In the genomic region with DNA sequence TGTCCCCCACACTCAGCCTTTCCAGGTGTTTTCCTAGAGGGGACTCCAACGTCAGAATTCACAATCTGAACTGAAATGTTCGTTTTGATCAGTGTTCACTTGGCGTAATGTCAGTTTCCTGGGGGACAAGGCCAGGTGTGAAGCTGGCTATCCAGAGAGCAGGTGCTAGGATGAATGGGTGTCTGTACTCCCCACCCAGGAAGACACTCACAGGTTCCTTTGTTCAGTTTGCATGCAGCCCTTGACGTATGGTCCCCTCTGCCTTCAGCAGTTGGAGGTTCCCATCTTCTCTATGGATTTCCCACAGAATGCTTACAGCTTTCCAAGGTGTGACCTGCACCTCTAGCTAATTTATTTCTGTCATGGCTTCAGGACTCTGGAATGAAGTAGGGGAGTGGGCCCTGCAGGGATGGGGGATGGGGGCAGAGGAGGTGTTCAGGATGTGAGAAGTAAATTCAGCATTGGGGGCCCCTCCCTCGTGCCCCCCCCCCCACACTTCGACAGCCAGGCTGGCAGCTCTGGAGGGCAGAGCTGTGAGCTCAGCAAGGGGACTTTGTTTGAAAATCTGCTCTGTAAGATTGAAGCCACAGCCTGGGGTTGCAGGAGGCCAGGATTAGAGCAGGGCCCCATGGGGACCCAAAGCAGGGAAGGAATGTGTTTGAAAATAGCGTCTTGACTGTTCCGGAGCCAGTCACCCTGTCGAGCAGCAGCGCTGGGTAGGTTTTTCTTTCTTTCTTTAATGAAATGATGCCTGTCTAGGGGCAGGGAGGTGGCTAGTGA, we compare ENCODE assay signal across 11 mouse cellular contexts.
DNase-seq lines count a peak whose midpoint lies in the region; ATAC-seq and TF ChIP-seq lines count a peak whose summit lies in the region.
"Had no signal": no experiment of that assay in that cellular context is flagged by ENCODE, and none has a peak within 500 bp of the region (broad histone marks: within the 10 kb centered on the region; RNA-seq: fewer than 3 reads in every experiment).

No protein-coding gene starts in this region.

- WGBS in kidney, postnatal 0 days = 28% methylated on average over 10 of the region's 10 CpGs
- 15% methylated on average over 10 of the region's 10 CpGs for WGBS in forebrain, embryonic 12.5 days
- WGBS in limb, embryonic 14.5 days = 15% methylated on average over 10 of the region's 10 CpGs
- 25% methylated on average over 10 of the region's 10 CpGs for WGBS in intestine, embryonic 16.5 days

- no peaks in the 10 kb centered on the region for H3K27me3 ChIP-seq in kidney, postnatal 0 days (ENCODE audit: insufficient read depth, low read length)
- no peaks in the 10 kb centered on the region for H3K27me3 ChIP-seq in forebrain, embryonic 12.5 days
- H3K27me3 ChIP-seq in limb, embryonic 14.5 days (ENCODE audit: control insufficient read depth, insufficient read depth, low read length) = no peaks in the 10 kb centered on the region
- no peaks in the 10 kb centered on the region for H3K27me3 ChIP-seq in intestine, embryonic 16.5 days (replicated peaks; ENCODE audit: control insufficient read depth, insufficient read depth, low read length)
- H3K27me3 ChIP-seq: lung, embryonic 15.5 days had no signal

- no peak for TF ChIP-seq CTCF in kidney, postnatal 0 days (IDR thresholded peaks at IDR 0.05; ENCODE audit: low read depth)

- ATAC-seq in kidney, postnatal 0 days (replicated peaks; ENCODE audit: low FRiP score, low read depth) = no peak
- peak; percentile 41 for ATAC-seq in forebrain, embryonic 12.5 days (ENCODE audit: low FRiP score)
- 0 out of 2 replicates have a peak, but pooled peaks have one; percentile 30 for ATAC-seq in limb, embryonic 14.5 days (ENCODE audit: low FRiP score, low read depth)
- no peak for ATAC-seq in intestine, embryonic 16.5 days

- no peak overlapping the region for H3K4me3 ChIP-seq in kidney, postnatal 0 days (replicated peaks; ENCODE audit: low read depth, low read length)
- no peak overlapping the region for H3K4me3 ChIP-seq in forebrain, embryonic 12.5 days (replicated peaks)
- no peak overlapping the region for H3K4me3 ChIP-seq in limb, embryonic 14.5 days (replicated peaks; ENCODE audit: low read length)
- H3K4me3 ChIP-seq in intestine, embryonic 16.5 days (ENCODE audit: low read length) = no peak overlapping the region
- H3K4me3 ChIP-seq: lung, embryonic 15.5 days had no signal

- DNase-seq in kidney, postnatal 0 days (ENCODE audit: low spot score) = no peak
- DNase-seq in kidney, adult 11 months = no peak
- peak; percentile 54 for DNase-seq in limb, embryonic 14.5 days (ENCODE audit: low spot score)
- peak; percentile 4 for DNase-seq in retina, postnatal 1 day
- no peak for DNase-seq in left cerebral cortex, adult 9 months (ENCODE audit: low spot score in 2 of 2)
- no peak for DNase-seq in cerebellum, adult 8-10 months
- DNase-seq: adrenal gland, postnatal 36 days; cerebellum, postnatal 36 days had no signal

- 0 out of 2 replicates have a peak overlapping the region, but pooled peaks have one; percentile 27 for H3K9ac ChIP-seq in kidney, postnatal 0 days (ENCODE audit: low read depth, low read length)
- H3K9ac ChIP-seq in forebrain, embryonic 12.5 days = no peak overlapping the region
- H3K9ac ChIP-seq in limb, embryonic 14.5 days (ENCODE audit: low read depth, low read length, severe bottlenecking) = no peak overlapping the region
- no peak overlapping the region for H3K9ac ChIP-seq in intestine, embryonic 16.5 days (ENCODE audit: low read depth, low read length)
- H3K9ac ChIP-seq: lung, embryonic 15.5 days had no signal

- no peaks in the 10 kb centered on the region for H3K9me3 ChIP-seq in kidney, postnatal 0 days (replicated peaks; ENCODE audit: low read length)
- H3K9me3 ChIP-seq in forebrain, embryonic 12.5 days = no peaks in the 10 kb centered on the region
- no peaks in the 10 kb centered on the region for H3K9me3 ChIP-seq in limb, embryonic 14.5 days (ENCODE audit: control insufficient read depth, low read length)
- H3K9me3 ChIP-seq in intestine, embryonic 16.5 days (ENCODE audit: control insufficient read depth, low read length) = no peaks in the 10 kb centered on the region
- H3K9me3 ChIP-seq: lung, embryonic 15.5 days had no signal

- TF ChIP-seq POLR2A in limb, embryonic 14.5 days (IDR thresholded peaks at IDR 0.05; ENCODE audit: borderline replicate concordance, extremely low read depth, insufficient read depth, insufficient read length) = no peak

- no peak overlapping the region for H3K4me2 ChIP-seq in kidney, postnatal 0 days (ENCODE audit: low read length)
- peak overlapping the region; percentile 10; the same call in 1 of the 2 replicates for H3K4me2 ChIP-seq in forebrain, embryonic 12.5 days
- no peak overlapping the region for H3K4me2 ChIP-seq in limb, embryonic 14.5 days (replicated peaks; ENCODE audit: low read depth, low read length, severe bottlenecking)
- H3K4me2 ChIP-seq in intestine, embryonic 16.5 days (ENCODE audit: low read depth, low read length) = no peak overlapping the region
- H3K4me2 ChIP-seq: lung, embryonic 15.5 days had no signal

- H3K4me1 ChIP-seq in kidney, postnatal 0 days (replicated peaks; ENCODE audit: insufficient read depth, low read length) = peaks cover 7% of the 10 kb centered on the region
- peaks cover 19% of the 10 kb centered on the region for H3K4me1 ChIP-seq in forebrain, embryonic 12.5 days
- peaks cover 9% of the 10 kb centered on the region; the same call in 1 of the 2 replicates for H3K4me1 ChIP-seq in limb, embryonic 14.5 days (ENCODE audit: control insufficient read depth, insufficient read depth, low read length)
- H3K4me1 ChIP-seq in intestine, embryonic 16.5 days (ENCODE audit: control insufficient read depth, insufficient read depth, low read length) = no peaks in the 10 kb centered on the region
- H3K4me1 ChIP-seq: lung, embryonic 15.5 days had no signal

- no peak overlapping the region for H3K27ac ChIP-seq in kidney, postnatal 0 days
- peak overlapping the region; percentile 73 for H3K27ac ChIP-seq in forebrain, embryonic 12.5 days
- peak overlapping the region; percentile 56; the same call in 1 of the 2 replicates for H3K27ac ChIP-seq in limb, embryonic 14.5 days (replicated peaks; ENCODE audit: low read depth, low read length)
- H3K27ac ChIP-seq in intestine, embryonic 16.5 days (ENCODE audit: low read length) = no peak overlapping the region
- H3K27ac ChIP-seq: lung, embryonic 15.5 days had no signal

- H3K36me3 ChIP-seq in kidney, postnatal 0 days (ENCODE audit: insufficient read depth, low read length) = no peaks in the 10 kb centered on the region
- H3K36me3 ChIP-seq in forebrain, embryonic 12.5 days (replicated peaks) = no peaks in the 10 kb centered on the region
- H3K36me3 ChIP-seq in limb, embryonic 14.5 days (ENCODE audit: control insufficient read depth, insufficient read depth, low read length) = no peaks in the 10 kb centered on the region
- H3K36me3 ChIP-seq in intestine, embryonic 16.5 days (ENCODE audit: control insufficient read depth, insufficient read depth, low read length) = no peaks in the 10 kb centered on the region
- H3K36me3 ChIP-seq: lung, embryonic 15.5 days had no signal

Comparison
In these comparisons a context has a peak if more than half of its experiments do, and no peak if none do; other contexts are left out.
1. ATAC-seq: peak in forebrain, embryonic 12.5 days (single experiment) and limb, embryonic 14.5 days (single experiment); none in kidney, postnatal 0 days (single experiment) and intestine, embryonic 16.5 days (single experiment).
2. DNase-seq: peak in limb, embryonic 14.5 days (single experiment) and retina, postnatal 1 day (single experiment); none in kidney, postnatal 0 days (single experiment), kidney, adult 11 months (single experiment), left cerebral cortex, adult 9 months (0 of 2) and cerebellum, adult 8-10 months (single experiment).
3. H3K27ac ChIP-seq: peak in forebrain, embryonic 12.5 days (single experiment) and limb, embryonic 14.5 days (single experiment); none in kidney, postnatal 0 days (single experiment) and intestine, embryonic 16.5 days (single experiment).